Mouse (Mus musculus): ENCODE data around the gene Hoxb7. TPM values are rescaled to one million over a fixed set of nuclear protein-coding genes. Genes with fewer than 3 reads are reported as not detected.

Hoxb7 gene
- polyA plus RNA-seq, 1 experiment from 2014 or later: 2.2 TPM

GRCm38 (mm10) chr11:96308763-96309162 is 22.3 kb downstream of the Hoxb7 start:
- Histone ChIP-seq H3K9ac (no peak overlapping the region), H3K36me3 (no peaks in the 10 kb centered on the region), H3K4me1 (peaks cover 3% of the 10 kb centered on the region; the same call in 1 of the 2 replicates), H3K27ac (no peak overlapping the region), H3K4me2 (replicated peaks) (no peak overlapping the region), H3K9me3 (no peaks in the 10 kb centered on the region), H3K27me3 (peaks cover 100% of the 10 kb centered on the region), H3K4me3 (no peak overlapping the region)
- WGBS: 10% methylated on average over 4 of the region's 4 CpGs
- ATAC-seq (ENCODE audit: low FRiP score, low read depth): no peak

- H3K4me3 ChIP-seq: no peak overlapping the region
- H3K27me3 ChIP-seq: peaks cover 100% of the 10 kb centered on the region
- H3K9ac ChIP-seq: no peak overlapping the region
- H3K4me2 ChIP-seq (replicated peaks): no peak overlapping the region
- no peaks in the 10 kb centered on the region for H3K36me3 ChIP-seq
- no peak for ATAC-seq (ENCODE audit: low FRiP score, low read depth)
- no peaks in the 10 kb centered on the region for H3K9me3 ChIP-seq
- 18% methylated on average over 4 of the region's 4 CpGs for WGBS
- no peaks in the 10 kb centered on the region for H3K4me1 ChIP-seq
- no peak overlapping the region for H3K27ac ChIP-seq
Observed at GRCm38 (mm10) chr11:96309288-96309687, 22.9 kb downstream of the Hoxb7 start.

GRCm38 (mm10) chr11:96310183-96310938 is 23.9 kb downstream of the Hoxb7 start:
- Histone ChIP-seq H3K36me3 (no peaks in the 10 kb centered on the region), H3K4me2 (replicated peaks) (no peak overlapping the region), H3K9me3 (no peaks in the 10 kb centered on the region), H3K4me3 (no peak overlapping the region), H3K27me3 (peaks cover 100% of the 10 kb centered on the region), H3K9ac (no peak overlapping the region), H3K4me1 (0 out of 2 replicates have a peak, but pooled peaks cover 3% of the 10 kb centered on the region), H3K27ac (no peak overlapping the region)
- 5% methylated on average over 20 of the region's 20 CpGs for WGBS
- ATAC-seq (ENCODE audit: low FRiP score, low read depth): no peak

GRCm38 (mm10) chr11:96311097-96311496 is 24.7 kb downstream of the Hoxb7 start:
- H3K9me3 ChIP-seq: no peaks in the 10 kb centered on the region
- H3K4me2 ChIP-seq (replicated peaks): peak overlapping the region; percentile 46
- H3K4me1 ChIP-seq: 0 out of 2 replicates have a peak, but pooled peaks cover 3% of the 10 kb centered on the region
- peaks cover 100% of the 10 kb centered on the region for H3K27me3 ChIP-seq
- no peak overlapping the region for H3K27ac ChIP-seq
- ATAC-seq (ENCODE audit: low FRiP score, low read depth): no peak
- no peaks in the 10 kb centered on the region for H3K36me3 ChIP-seq
- no peak overlapping the region for H3K9ac ChIP-seq
- H3K4me3 ChIP-seq: peak overlapping the region; percentile 25
- WGBS: 8% methylated on average over 6 of the region's 6 CpGs

GRCm38 (mm10) chr11:96311520-96312417 is 25.3 kb downstream of the Hoxb7 start:
- Histone ChIP-seq H3K36me3 (no peaks in the 10 kb centered on the region), H3K27me3 (peaks cover 100% of the 10 kb centered on the region), H3K4me3 (peak overlapping the region; percentile 25), H3K4me1 (0 out of 2 replicates have a peak, but pooled peaks cover 3% of the 10 kb centered on the region), H3K9ac (no peak overlapping the region), H3K27ac (no peak overlapping the region), H3K9me3 (no peaks in the 10 kb centered on the region), H3K4me2 (replicated peaks) (peak overlapping the region; percentile 46)
- WGBS: under 1% methylated on average over 31 of the region's 31 CpGs
- ATAC-seq (ENCODE audit: low FRiP score, low read depth): peak; percentile 81; the same call in 1 of the 2 replicates

- H3K4me2 ChIP-seq (replicated peaks): no peak overlapping the region
- H3K27ac ChIP-seq: no peak overlapping the region
- no peak overlapping the region for H3K9ac ChIP-seq
- H3K9me3 ChIP-seq: no peaks in the 10 kb centered on the region
- H3K4me3 ChIP-seq: no peak overlapping the region
- 0 out of 2 replicates have a peak, but pooled peaks cover 3% of the 10 kb centered on the region for H3K4me1 ChIP-seq
- peaks cover 100% of the 10 kb centered on the region for H3K27me3 ChIP-seq
- no peaks in the 10 kb centered on the region for H3K36me3 ChIP-seq
- no peak for ATAC-seq (ENCODE audit: low FRiP score, low read depth)
- 38% methylated on average over 2 of the region's 2 CpGs for WGBS
Observed at GRCm38 (mm10) chr11:96313134-96313533, 26.7 kb downstream of the Hoxb7 start.

- WGBS: 11% methylated on average over 12 of the region's 12 CpGs
- ATAC-seq (ENCODE audit: low FRiP score, low read depth): no peak
- Histone ChIP-seq H3K9ac (no peak overlapping the region), H3K4me3 (no peak overlapping the region), H3K4me1 (peaks cover 6% of the 10 kb centered on the region), H3K27me3 (peaks cover 100% of the 10 kb centered on the region), H3K4me2 (replicated peaks) (no peak overlapping the region), H3K36me3 (no peaks in the 10 kb centered on the region), H3K9me3 (no peaks in the 10 kb centered on the region), H3K27ac (no peak overlapping the region)
Observed at GRCm38 (mm10) chr11:96313806-96314428, 27.5 kb downstream of the Hoxb7 start.

- peaks cover 14% of the 10 kb centered on the region for H3K4me1 ChIP-seq
- no peaks in the 10 kb centered on the region for H3K9me3 ChIP-seq
- peak overlapping the region; percentile 12; the same call in 1 of the 2 replicates for H3K4me3 ChIP-seq
- peaks cover 100% of the 10 kb centered on the region for H3K27me3 ChIP-seq
- 1% methylated on average over 34 of the region's 34 CpGs for WGBS
- no peaks in the 10 kb centered on the region for H3K36me3 ChIP-seq
- H3K4me2 ChIP-seq (replicated peaks): peak overlapping the region; percentile 37
- no peak overlapping the region for H3K27ac ChIP-seq
- no peak for ATAC-seq (ENCODE audit: low FRiP score, low read depth)
- H3K9ac ChIP-seq: no peak overlapping the region
Observed at GRCm38 (mm10) chr11:96314671-96315343, 28.4 kb downstream of the Hoxb7 start.

- H3K36me3 ChIP-seq: no peaks in the 10 kb centered on the region
- no peak overlapping the region for H3K27ac ChIP-seq
- no peak for ATAC-seq (ENCODE audit: low FRiP score, low read depth)
- 3% methylated on average over 5 of the region's 5 CpGs for WGBS
- H3K27me3 ChIP-seq: peaks cover 100% of the 10 kb centered on the region
- no peak overlapping the region for H3K4me3 ChIP-seq
- H3K9ac ChIP-seq: no peak overlapping the region
- H3K4me2 ChIP-seq (replicated peaks): peak overlapping the region; percentile 37
- H3K4me1 ChIP-seq: peaks cover 18% of the 10 kb centered on the region
- no peaks in the 10 kb centered on the region for H3K9me3 ChIP-seq
Observed at GRCm38 (mm10) chr11:96315344-96315681, 28.9 kb downstream of the Hoxb7 start.

- H3K9me3 ChIP-seq: no peaks in the 10 kb centered on the region
- H3K9ac ChIP-seq: no peak overlapping the region
- H3K27me3 ChIP-seq: peaks cover 100% of the 10 kb centered on the region
- H3K4me3 ChIP-seq: no peak overlapping the region
- no peak overlapping the region for H3K4me2 ChIP-seq (replicated peaks)
- no peaks in the 10 kb centered on the region for H3K36me3 ChIP-seq
- peaks cover 18% of the 10 kb centered on the region for H3K4me1 ChIP-seq
- no peak overlapping the region for H3K27ac ChIP-seq
- no peak for ATAC-seq (ENCODE audit: low FRiP score, low read depth)
- 5% methylated on average over 18 of the region's 18 CpGs for WGBS
Observed at GRCm38 (mm10) chr11:96316696-96317607, 30.5 kb downstream of the Hoxb7 start.
